Mouse (Mus musculus): ENCODE results near the gene Cdc42ep2. TPM values are rescaled to one million over a fixed set of nuclear protein-coding genes. Genes with fewer than 3 reads are reported as not detected.

Cdc42ep2 gene
- polyA plus RNA-seq, 1 experiment from 2014 or later = 21.3 TPM

DNA sequence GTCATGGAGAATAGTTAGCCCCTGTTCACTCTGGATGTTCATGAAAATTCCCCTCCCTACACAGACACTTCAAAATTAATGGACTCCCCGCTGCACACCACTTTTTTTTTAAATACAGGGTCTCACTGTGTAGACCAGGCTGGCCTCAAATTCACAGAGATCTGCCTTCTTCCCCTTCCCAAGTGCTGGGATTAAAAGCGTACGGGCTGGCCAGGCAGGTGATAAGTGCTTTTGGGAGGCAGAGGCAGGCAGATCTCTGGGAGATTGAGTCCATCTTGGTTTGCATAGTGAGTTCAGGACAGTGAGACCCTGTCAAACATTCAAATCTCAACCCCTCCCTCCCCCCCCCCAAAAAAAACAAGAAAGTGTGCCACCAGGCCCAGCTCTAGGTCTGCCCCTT is 1.7 kb downstream of the Cdc42ep2 start:
- Histone ChIP-seq H3K9ac (replicated peaks; ENCODE audit: low read depth) (no peak overlapping the region), H3K4me3 (ENCODE audit: low read depth, low read length) (peak overlapping the region; percentile 71; the same call in 1 of the 2 replicates), H3K4me2 (replicated peaks; ENCODE audit: low read depth, low read length) (peak overlapping the region; percentile 93), H3K36me3 (ENCODE audit: insufficient read depth, low read length) (peaks cover 1% of the 10 kb centered on the region), H3K27ac (ENCODE audit: low read length) (peak overlapping the region; percentile 71), H3K4me1 (ENCODE audit: insufficient read depth, low read depth, low read length) (peaks cover 20% of the 10 kb centered on the region; the same call in 1 of the 2 replicates), H3K9me3 (ENCODE audit: low read length) (no peaks in the 10 kb centered on the region), H3K27me3 (replicated peaks; ENCODE audit: insufficient read depth, low read length) (no peaks in the 10 kb centered on the region)
- no peak for DNase-seq (ENCODE audit: low spot score)
- 93% methylated on average over 3 of the region's 3 CpGs for WGBS
- TF ChIP-seq EP300 (IDR thresholded peaks at IDR 0.05) = no peak
- ATAC-seq = no peak

DNA sequence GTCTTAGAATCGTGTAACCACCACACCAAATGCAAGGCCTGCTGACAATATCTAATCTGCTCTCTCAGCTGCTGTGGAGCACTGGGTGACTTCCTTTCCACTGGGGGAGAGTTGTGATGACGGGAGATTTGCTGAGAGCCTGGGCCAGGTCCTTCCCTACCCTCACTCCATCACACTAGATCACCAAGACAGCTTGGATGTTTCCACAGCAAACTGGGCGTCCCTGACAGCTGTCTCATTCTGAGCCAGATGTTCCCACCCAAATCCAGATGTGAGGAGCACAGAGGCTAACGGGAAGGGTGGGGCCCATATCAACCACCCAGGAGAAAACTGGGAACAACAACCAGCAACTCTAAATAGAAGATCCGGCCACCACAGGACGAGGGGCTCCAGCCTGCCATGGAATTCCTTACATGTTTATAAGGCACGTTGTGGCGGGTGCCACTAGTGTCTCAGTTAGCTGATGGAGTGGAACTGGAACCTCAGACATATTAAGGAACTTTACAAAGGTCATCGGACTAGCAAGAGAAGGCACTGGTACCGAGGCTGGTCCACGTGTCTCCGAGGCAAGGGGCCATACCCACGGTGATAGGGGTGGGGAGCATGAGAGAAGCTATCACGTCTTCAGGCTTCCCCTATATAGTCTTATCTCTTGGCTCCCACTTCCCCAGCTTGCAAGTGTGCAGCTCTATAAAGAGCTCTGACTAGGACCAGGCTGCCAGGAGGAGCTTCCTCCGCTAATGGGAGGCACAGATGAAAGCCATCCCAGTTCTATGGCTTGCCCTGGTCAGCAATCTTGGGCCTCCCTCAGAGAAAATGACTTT is 2.3 kb downstream of the Cdc42ep2 start:
- TF ChIP-seq CTCF (IDR thresholded peaks at IDR 0.05) (no peak), EP300 (IDR thresholded peaks at IDR 0.05) (peak; percentile 62)
- H3K4me1 ChIP-seq (ENCODE audit: insufficient read depth, low read depth, low read length) = peaks cover 18% of the 10 kb centered on the region; the same call in 1 of the 2 replicates
- ATAC-seq (peak; percentile 27), DNase-seq (ENCODE audit: low spot score) (peak; percentile 66)
- no peaks in the 10 kb centered on the region for H3K27me3 ChIP-seq (replicated peaks; ENCODE audit: insufficient read depth, low read length)
- 43% methylated on average over 15 of the region's 15 CpGs for WGBS
- peak overlapping the region; percentile 12; the same call in 1 of the 2 replicates for H3K4me3 ChIP-seq (ENCODE audit: low read depth, low read length)
- H3K9me3 ChIP-seq (ENCODE audit: low read length) = no peaks in the 10 kb centered on the region
- peak overlapping the region; percentile 71 for H3K27ac ChIP-seq (ENCODE audit: low read length)
- no peak overlapping the region for H3K9ac ChIP-seq (replicated peaks; ENCODE audit: low read depth)
- H3K4me2 ChIP-seq (replicated peaks; ENCODE audit: low read depth, low read length) = peak overlapping the region; percentile 93
- peaks cover 4% of the 10 kb centered on the region for H3K36me3 ChIP-seq (ENCODE audit: insufficient read depth, low read length)

DNA sequence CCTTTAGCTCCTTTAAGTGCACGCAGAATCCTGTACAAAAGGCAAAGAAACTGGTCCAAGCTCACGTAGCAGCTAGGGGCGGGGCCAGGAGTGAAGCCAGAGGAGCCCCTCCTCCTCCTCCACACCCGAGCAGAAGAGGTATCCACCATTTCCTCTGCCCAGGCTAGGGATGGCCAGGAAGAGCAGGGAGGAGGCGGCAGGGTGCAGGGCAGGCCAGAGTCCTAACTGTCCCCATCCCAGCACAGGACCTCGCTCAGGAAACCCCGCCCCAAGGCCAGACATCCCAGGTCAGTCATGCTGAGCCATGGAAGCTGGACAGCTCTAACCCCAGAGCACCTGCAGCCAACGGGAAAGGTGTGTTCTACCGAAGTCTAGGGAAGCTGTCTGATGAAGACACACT is 2.9 kb downstream of the Cdc42ep2 start:
- Histone ChIP-seq H3K9me3 (ENCODE audit: low read length) (no peaks in the 10 kb centered on the region), H3K27me3 (replicated peaks; ENCODE audit: insufficient read depth, low read length) (no peaks in the 10 kb centered on the region), H3K9ac (replicated peaks; ENCODE audit: low read depth) (peak overlapping the region; percentile 34; the same call in 1 of the 2 replicates), H3K4me3 (ENCODE audit: low read depth, low read length) (0 out of 2 replicates have a peak overlapping the region, but pooled peaks have one; percentile 2), H3K36me3 (ENCODE audit: insufficient read depth, low read length) (peaks cover 4% of the 10 kb centered on the region), H3K4me2 (replicated peaks; ENCODE audit: low read depth, low read length) (peak overlapping the region; percentile 93), H3K4me1 (ENCODE audit: insufficient read depth, low read depth, low read length) (peaks cover 16% of the 10 kb centered on the region; the same call in 1 of the 2 replicates), H3K27ac (ENCODE audit: low read length) (peak overlapping the region; percentile 71)
- TF ChIP-seq CTCF (IDR thresholded peaks at IDR 0.05) = no peak
- no peak for TF ChIP-seq EP300 (IDR thresholded peaks at IDR 0.05)
- 12% methylated on average over 8 of the region's 9 CpGs for WGBS
- peak; percentile 55 for DNase-seq (ENCODE audit: low spot score)
- ATAC-seq = peak; percentile 22

DNA sequence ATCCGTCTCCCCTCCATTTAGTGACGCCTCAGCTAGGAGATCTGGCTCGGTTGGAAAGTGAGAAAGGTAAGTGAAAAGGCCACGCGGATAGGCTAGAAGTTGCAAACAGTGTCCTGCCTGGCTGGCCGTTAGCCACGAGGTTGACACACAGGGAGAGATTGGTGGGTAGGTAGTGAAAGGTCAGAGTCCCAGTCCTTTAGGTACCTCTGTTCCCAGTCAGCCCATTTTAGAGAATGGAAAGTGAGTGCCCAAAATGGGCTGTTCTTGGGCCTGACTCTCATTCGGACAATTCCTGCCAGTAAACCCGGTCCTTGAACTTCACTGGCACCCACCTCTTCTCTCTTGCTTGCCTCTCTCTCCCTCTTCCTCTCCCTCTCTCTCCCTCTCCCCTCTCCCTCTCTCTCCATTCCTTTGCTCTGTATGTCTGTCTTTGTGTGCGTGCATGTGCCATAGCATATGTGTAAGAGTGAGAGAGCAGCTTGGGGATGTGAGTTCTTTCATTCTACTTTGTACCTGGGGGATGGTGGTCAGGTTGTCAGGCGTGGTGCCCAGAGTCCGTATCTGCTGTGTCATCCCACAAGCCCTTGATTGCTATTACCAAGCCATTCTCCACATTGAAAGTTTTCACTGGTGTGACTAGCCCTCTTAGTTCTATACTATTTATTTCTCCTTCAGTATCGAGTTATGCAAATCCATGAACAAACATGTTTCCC is 11.5 kb downstream of the Cdc42ep2 start, which contains the start of gene Dpf2:
Dpf2 (minus strand) TSS at position 4 of the 713 bp plus-strand sequence.
- H3K27ac ChIP-seq (ENCODE audit: low read length) = peak within 1 kb of the TSS; percentile 89
- ATAC-seq = no peak
- peak within 1 kb of the TSS; percentile 83 for H3K9ac ChIP-seq (replicated peaks; ENCODE audit: low read depth)
- peaks cover 7% of the 10 kb centered on the region; the same call in 1 of the 2 replicates for H3K4me1 ChIP-seq (ENCODE audit: insufficient read depth, low read depth, low read length)
- WGBS = 16% methylated on average over 13 of the region's 13 CpGs
- DNase-seq (ENCODE audit: low spot score) = no peak
- peaks cover 4% of the 10 kb centered on the region; the same call in 1 of the 2 replicates for H3K36me3 ChIP-seq (ENCODE audit: insufficient read depth, low read length)
- TF ChIP-seq EP300 (IDR thresholded peaks at IDR 0.05) (no peak), CTCF (IDR thresholded peaks at IDR 0.05) (no peak)
- H3K27me3 ChIP-seq (replicated peaks; ENCODE audit: insufficient read depth, low read length) = no peaks in the 10 kb centered on the region
- peak within 1 kb of the TSS; percentile 89 for H3K4me2 ChIP-seq (replicated peaks; ENCODE audit: low read depth, low read length)
- no peaks in the 10 kb centered on the region for H3K9me3 ChIP-seq (ENCODE audit: low read length)
- peak within 1 kb of the TSS; percentile 69 for H3K4me3 ChIP-seq (ENCODE audit: low read depth, low read length)

DNA sequence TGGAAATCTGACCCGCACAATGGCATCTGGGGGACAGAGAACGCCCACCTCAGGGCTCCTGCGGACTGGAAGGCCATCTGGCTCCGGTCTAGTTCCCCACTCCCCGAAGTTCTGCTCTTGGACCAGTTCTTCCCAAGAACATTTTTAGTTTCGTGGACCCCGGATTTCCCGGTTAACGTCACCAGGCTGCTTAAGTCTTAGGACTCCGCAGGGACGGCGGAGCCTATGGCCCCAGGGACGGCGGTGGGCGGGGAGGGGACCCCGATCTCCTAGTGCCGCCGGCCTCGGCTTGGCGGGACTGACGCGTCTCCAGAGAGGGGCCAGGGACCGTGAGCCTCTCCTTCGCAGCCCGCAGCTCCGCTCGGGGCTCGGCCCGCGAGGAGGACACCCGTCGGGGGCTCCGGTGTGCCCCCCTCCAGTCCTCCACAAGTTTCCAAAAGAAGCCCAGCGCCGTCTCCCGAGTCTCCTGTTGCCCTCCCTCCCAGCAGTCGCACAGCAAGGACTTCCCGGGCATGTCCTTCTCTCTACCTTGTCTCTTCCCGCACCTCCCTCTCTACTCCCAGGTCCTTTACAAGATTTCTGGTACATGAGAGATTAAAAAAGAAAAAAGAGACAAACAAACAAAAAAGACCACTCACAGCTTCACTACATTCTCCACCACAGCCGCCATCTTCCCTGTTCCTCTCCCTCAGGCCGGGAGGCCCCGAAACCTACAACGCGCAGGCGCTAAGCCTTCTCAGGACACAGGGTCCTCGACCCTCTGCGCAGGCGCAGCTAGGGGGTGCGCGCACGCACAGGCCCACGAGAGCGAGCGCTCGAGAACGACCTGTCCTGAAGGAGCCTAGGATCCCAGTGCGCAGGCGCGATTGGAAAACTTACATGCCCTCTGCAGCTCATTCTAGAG is 12.3 kb downstream of the Cdc42ep2 start:
- H3K4me2 ChIP-seq (replicated peaks; ENCODE audit: low read depth, low read length) = peak overlapping the region; percentile 89
- peak overlapping the region; percentile 89 for H3K27ac ChIP-seq (ENCODE audit: low read length)

More for the DNA sequence above, 12.3 kb downstream of the Cdc42ep2 start:
- peak; percentile 97 for ATAC-seq
- DNase-seq (ENCODE audit: low spot score) = peak; percentile 100
- H3K36me3 ChIP-seq (ENCODE audit: insufficient read depth, low read length) = no peaks in the 10 kb centered on the region
- H3K9me3 ChIP-seq (ENCODE audit: low read length) = no peaks in the 10 kb centered on the region
- WGBS = under 1% methylated on average over 58 of the region's 59 CpGs
- H3K4me3 ChIP-seq (ENCODE audit: low read depth, low read length) = peak overlapping the region; percentile 69
- H3K27me3 ChIP-seq (replicated peaks; ENCODE audit: insufficient read depth, low read length) = no peaks in the 10 kb centered on the region
- TF ChIP-seq EP300 (IDR thresholded peaks at IDR 0.05) (no peak), CTCF (IDR thresholded peaks at IDR 0.05) (peak; percentile 52)
- H3K4me1 ChIP-seq (ENCODE audit: insufficient read depth, low read depth, low read length) = peaks cover 7% of the 10 kb centered on the region; the same call in 1 of the 2 replicates
- H3K9ac ChIP-seq (replicated peaks; ENCODE audit: low read depth) = peak overlapping the region; percentile 83

All from lung, postnatal 0 days (tissue).